Mouse (Mus musculus) activated CD4-positive, CD25-positive, alpha-beta regulatory T cell, adult 4 months (primary cell): ENCODE data around the gene Rgl2. TPM values are rescaled to one million over a fixed set of nuclear protein-coding genes. Genes with fewer than 3 reads are reported as not detected.
"Not testable (repeated sequence)": the region's sequence is repeated elsewhere in the genome, so short reads cannot be mapped to it uniquely, and the experiment has no call there.

ENCODE experiments used
- ATAC-seq: one replicate; pipeline ENCODE4 v1.8.0; 2017
- polyA plus RNA-seq, 2 experiments: library from polyadenylated mRNA; unstranded; fragments of 100-300 nt; shearing (Covaris generic); gene quantifications; one replicate each; pipeline ENCODE4 v1.2.1; 2017

The Rgl2 gene
- polyA plus RNA-seq, 2 experiments from 2014 or later, result 26.5 to 34.3 TPM

GRCm38 (mm10) chr17:33951021-33951946 lies 21.9 kb downstream of the Rgl2 start, which contains the start of gene B3galt4:
TSS of gene B3galt4 (minus strand) at chr17:33951488.
- ATAC-seq, result peak; percentile 64

GRCm38 (mm10) chr17:33952015-33952414 lies 22.7 kb downstream of the Rgl2 start:
- not testable (repeated sequence) for ATAC-seq

- ATAC-seq, result no peak
Measured at GRCm38 (mm10) chr17:33952879-33953278, 23.5 kb downstream of the Rgl2 start.

- ATAC-seq, result no peak
Measured at GRCm38 (mm10) chr17:33953310-33953709, 24.0 kb downstream of the Rgl2 start.

GRCm38 (mm10) chr17:33953961-33954565 lies 24.7 kb downstream of the Rgl2 start:
- no peak for ATAC-seq

GRCm38 (mm10) chr17:33954646-33955554 lies 25.6 kb downstream of the Rgl2 start:
- ATAC-seq, result no peak

GRCm38 (mm10) chr17:33955555-33956214 lies 26.3 kb downstream of the Rgl2 start, which contains the start of the genes Vps52 and Rps18:
TSS of gene Vps52 (plus strand) at chr17:33955812.
TSS of gene Rps18 (minus strand) at chr17:33956001.
- peak; percentile 77 for ATAC-seq

GRCm38 (mm10) chr17:33956336-33956735 lies 27.0 kb downstream of the Rgl2 start:
- no peak for ATAC-seq

GRCm38 (mm10) chr17:33957493-33957892 lies 28.1 kb downstream of the Rgl2 start:
- ATAC-seq, result no peak

GRCm38 (mm10) chr17:33958451-33958850 lies 29.1 kb downstream of the Rgl2 start:
- ATAC-seq, result no peak

GRCm38 (mm10) chr17:33959135-33959534 lies 29.8 kb downstream of the Rgl2 start:
- ATAC-seq, result no peak

- no peak for ATAC-seq
Measured at GRCm38 (mm10) chr17:33959948-33960347, 30.6 kb downstream of the Rgl2 start.

GRCm38 (mm10) chr17:33962876-33963275 lies 33.5 kb downstream of the Rgl2 start:
- ATAC-seq, result no peak

GRCm38 (mm10) chr17:33965082-33965845 lies 35.9 kb downstream of the Rgl2 start:
- ATAC-seq, result no peak

GRCm38 (mm10) chr17:33965846-33966550 lies 36.7 kb downstream of the Rgl2 start:
- ATAC-seq, result no peak

GRCm38 (mm10) chr17:33968489-33968888 lies 39.1 kb downstream of the Rgl2 start:
- peak; percentile 74 for ATAC-seq

- peak; percentile 47 for ATAC-seq
Measured at GRCm38 (mm10) chr17:33968927-33969326, 39.6 kb downstream of the Rgl2 start.

- no peak for ATAC-seq
Measured at GRCm38 (mm10) chr17:33969394-33969793, 40.1 kb downstream of the Rgl2 start.

GRCm38 (mm10) chr17:33972691-33973090 lies 43.3 kb downstream of the Rgl2 start:
- ATAC-seq, result no peak

GRCm38 (mm10) chr17:33973572-33973971 lies 44.2 kb downstream of the Rgl2 start:
- no peak for ATAC-seq
